Mouse (Mus musculus) fat pad, adult 2 months (tissue): ENCODE results near the gene B3gat3.

Source experiments
- DNase-seq: peaks from one replicate; pipeline ENCODE4 v3.0.0-alpha.2; 2011; ENCODE audit warnings: low read depth, low spot score; ENCODE audit errors: extremely low read depth

Gene B3gat3

DNA sequence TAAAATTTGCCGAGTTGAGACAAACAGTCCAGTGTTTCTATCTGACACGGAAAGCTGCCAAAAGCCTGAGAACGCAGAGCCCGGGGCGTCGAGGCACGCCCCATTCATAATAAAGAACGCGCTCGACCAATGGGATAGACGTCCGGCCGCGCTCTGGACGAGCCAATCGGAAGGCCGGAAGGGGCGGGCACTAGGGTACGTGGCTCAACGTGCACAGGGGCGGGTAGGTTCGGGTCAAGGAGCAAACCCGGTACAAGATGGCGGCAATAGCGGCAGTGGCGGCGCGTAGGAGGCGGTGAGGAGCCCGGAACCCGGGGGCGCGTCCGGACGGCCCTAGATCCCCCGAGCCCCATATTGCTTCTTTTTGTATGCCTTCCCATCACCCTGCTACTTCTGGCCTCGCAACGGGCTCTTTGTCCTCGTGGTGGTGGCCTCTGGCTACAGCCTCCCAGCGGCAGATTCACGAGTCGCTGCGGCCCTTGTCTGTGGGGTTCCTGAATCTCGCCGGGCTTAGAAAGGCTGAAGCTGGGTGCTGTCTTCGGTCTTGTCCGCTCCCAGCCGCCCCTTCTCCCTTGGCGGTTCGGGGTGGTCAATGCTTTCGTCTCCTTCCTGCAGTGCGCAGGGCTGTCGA lies 22.2 kb upstream of the B3gat3 start, which contains the start of gene Ganab:
TSS of gene Ganab (plus strand) at position 207 of the 631 bp plus-strand sequence.
- no peak for DNase-seq

DNA sequence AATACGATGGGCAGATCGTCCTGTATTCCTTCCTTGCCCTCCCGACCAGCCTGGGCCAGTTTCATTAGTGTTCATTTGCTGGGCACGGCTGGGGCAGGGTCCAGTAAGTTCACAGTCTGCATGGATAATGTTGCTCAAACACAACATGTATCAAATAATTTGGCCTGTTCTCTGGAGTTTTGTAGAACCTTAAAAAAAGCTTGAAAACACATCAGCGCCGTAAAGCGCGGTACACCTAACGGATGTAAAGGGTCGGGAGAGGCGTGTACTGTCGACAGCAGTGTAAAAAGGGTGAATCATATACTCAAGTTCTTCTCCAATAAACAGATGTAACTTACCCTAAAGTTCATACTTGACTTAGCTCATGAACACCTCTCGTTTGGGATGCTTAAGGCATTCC lies 21.6 kb upstream of the B3gat3 start:
- DNase-seq: no peak

- no peak for DNase-seq
Measured at GRCm38 (mm10) chr19:8899079-8899478, 21.1 kb upstream of the B3gat3 start.

DNA sequence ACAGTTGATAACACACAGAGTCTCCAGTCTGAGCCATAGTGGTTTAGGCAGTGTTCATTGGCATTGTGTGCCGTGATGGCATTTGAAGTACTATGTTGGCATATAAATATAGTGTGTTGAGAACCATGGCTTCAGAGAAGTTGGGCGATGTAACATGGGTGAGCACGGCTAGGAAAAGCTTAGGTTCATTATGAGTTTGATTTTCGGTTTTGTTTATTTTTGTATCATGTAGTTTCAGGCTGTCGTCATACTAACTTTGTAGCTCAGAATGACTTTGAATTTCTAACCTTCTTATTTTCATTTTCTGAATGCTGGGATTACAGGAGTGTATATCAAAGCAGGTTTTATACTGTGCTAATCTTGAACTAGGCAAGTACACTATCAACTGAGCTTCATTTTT lies 16.8 kb upstream of the B3gat3 start:
- DNase-seq: no peak

DNA sequence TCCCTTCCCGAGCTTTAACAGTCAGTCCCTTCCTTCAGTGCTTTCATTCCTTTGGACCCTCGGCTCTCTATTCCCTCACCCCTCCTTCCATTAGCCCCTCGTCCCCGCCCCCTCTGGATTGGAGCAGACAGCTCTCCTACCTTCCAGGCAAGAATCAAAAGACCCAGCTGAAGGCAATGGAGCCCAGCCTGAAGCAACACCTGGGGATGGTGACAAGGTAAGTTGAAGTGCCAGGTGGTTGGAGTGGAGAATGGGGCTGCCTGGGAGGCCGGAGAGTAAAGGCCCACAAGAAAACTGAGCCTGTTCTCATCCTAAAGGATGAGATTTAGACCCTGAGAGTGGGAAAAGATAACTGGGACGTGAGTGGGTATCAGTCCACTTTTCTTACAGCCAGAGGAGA lies 11.6 kb upstream of the B3gat3 start:
- no peak for DNase-seq

DNA sequence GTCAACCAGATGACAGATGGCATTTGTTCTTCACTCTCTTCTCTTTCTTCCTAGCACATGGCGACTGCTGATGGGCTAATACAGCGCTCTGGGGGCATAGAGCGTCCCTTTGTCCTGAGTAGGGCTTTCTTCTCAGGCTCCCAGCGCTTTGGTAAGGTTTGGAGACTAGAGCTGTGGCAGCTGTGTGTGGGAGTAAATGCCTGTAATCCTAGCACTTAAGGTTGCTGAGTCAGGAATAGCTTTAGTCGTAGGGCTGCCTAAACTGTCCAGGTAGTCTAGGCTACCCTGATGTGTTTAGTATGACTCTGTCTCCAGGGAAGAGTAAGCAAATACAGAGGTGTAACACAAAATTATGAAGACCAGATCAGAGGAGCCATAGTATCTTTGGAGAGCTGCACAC lies 8.4 kb upstream of the B3gat3 start:
- no peak for DNase-seq

DNA sequence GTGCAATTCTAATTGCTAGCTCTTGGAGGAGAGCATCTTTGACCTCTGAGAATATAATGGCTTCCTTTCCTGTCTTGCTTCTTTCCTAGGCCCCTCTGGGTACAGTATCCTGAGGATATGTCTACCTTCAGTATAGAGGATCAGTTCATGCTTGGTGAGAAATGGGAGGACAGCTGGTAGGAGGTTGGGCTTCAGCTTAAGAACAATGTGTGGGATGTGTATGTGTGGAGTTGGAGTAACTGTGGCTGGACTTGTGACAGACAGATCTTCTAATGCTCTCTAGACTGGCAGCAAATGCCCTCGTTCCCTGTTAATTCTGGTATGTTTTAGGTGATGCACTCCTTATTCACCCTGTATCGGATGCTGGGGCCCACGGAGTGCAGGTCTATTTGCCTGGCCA lies 6.0 kb upstream of the B3gat3 start:
- DNase-seq: no peak

- no peak for DNase-seq
Measured at GRCm38 (mm10) chr19:8919000-8919399, 1.2 kb upstream of the B3gat3 start.

DNA sequence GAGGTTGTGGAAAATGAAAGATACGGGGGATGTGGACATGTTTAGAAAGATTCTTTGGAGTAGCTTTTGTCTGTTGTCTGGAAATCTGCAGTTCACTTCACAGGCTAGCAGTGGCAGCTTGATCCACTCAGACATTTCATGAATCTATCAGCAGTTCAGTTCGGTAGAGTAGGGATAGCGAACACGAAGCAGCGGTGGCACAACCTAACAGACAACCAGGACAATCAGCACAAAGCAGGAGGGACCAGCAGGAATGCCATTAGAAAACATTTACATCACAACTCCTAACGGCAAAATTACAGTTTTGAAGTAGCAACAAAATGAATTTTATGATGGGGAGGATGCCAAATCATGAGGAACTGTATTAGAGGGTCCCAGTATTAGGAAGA lies 496 bp upstream of the B3gat3 start:
- DNase-seq: no peak

- no peak for DNase-seq
Measured at GRCm38 (mm10) chr19:8920836-8921291, 690 bp downstream of the B3gat3 start.

DNA sequence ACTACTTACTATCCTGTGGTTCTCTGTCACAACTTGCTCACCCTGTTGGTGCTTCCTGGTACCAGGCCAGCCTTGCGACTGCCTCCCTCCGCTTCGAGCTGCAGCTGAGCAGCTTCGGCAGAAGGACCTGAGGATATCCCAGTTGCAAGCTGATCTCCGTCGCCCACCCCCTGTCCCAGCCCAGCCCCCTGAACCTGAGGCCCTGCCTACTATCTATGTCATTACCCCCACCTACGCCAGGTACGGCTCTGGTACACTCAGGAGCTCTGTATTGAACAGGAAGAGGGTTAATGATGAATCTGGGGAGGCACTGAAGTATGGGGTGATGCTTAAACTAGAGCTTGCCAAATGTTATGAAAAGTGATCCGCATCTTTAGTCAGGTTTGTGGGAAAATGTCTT lies 1.6 kb downstream of the B3gat3 start:
- DNase-seq: no peak

DNA sequence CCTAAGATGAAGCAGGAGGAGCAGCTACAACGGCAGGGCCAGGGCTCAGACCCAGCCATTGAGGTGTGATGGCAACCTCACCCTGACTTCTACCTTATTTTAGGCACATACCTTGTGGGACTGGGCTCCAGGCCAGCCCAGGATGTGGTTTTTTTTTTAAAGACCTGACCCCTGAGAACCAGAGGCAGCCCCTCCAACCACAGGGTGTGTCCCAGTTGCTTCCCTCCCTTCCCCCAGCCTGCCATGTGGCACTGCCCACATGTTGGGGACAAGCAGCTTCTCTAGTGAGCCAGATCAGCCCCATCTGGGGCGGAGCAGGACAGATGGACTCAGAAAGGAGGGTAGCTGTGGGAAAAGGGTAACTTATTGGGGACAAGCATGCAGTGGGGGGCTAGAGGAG lies 6.6 kb downstream of the B3gat3 start:
- no peak for DNase-seq

GRCm38 (mm10) chr19:8927891-8928525 lies 7.8 kb downstream of the B3gat3 start:
- DNase-seq: no peak

GRCm38 (mm10) chr19:8928689-8929223 lies 8.6 kb downstream of the B3gat3 start:
- DNase-seq: no peak

DNA sequence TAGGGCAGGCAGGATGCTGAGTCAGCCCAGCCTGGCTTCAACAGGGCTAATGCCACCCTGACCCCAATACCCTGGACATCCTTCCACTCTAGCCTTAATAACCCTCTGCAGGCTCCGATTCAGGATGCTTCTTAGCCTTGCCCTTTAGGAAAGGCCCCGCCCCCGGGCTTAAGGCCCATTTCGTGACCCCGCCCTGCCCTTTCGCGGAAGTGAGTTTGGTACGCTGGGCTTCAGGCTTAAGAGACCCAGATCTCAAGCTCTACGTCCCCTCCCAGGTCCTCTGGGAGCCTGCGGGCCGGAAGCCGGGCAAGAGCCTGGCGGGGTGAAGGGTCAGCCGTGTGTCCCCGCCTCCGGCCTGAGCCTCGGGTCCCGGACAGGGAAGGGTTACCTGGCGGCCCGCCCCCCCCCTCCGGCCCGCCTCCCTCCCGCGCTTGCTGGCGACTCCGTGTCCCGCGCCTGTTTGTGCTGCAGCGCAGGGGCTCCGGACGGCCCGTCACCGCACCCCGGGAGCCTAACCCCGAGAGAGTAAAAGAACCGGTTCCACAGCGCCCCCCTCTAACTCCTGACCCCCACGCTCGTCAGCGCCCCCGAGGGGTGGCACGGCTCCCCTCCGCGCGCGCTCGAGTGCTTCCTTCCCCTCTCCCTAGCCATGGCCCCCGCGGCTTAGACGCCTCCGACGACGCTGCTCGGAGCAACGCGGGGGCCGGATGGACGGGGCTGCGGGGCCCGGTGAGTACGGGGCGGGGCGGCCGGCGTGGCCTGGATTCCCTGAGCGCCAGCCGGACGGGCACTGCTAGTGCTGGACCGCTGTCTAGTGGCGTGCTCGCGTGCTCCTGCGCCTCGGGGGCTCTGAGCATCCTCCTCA lies 9.3 kb downstream of the B3gat3 start, which contains the start of the genes Rom1 and Eml3:
TSS of gene Rom1 (minus strand) at position 133 of the 865 bp plus-strand sequence.
TSS of gene Eml3 (plus strand) at position 329 of the 865 bp plus-strand sequence.
- no peak for DNase-seq

DNA sequence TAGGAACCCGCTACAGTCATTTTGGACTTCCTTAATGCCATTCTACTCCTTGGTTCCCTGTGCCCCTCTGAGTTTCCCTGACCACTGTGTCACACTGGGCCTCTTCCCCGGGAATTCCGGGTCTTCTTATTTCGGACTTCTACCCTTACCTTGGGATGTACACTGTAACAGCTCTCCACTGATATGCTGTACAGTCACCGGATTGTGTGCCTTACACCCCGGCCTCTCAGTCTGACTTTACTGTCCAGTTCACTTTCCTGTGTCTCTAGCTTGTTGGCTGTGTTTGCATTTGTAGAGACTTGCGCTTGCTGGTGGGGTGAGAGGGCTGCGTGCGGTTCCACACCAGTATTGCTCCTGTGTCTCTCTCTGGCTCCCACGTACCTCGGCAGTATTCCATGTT lies 9.9 kb downstream of the B3gat3 start:
- DNase-seq: no peak

- no peak for DNase-seq
Measured at GRCm38 (mm10) chr19:8930771-8931170, 10.6 kb downstream of the B3gat3 start.

DNA sequence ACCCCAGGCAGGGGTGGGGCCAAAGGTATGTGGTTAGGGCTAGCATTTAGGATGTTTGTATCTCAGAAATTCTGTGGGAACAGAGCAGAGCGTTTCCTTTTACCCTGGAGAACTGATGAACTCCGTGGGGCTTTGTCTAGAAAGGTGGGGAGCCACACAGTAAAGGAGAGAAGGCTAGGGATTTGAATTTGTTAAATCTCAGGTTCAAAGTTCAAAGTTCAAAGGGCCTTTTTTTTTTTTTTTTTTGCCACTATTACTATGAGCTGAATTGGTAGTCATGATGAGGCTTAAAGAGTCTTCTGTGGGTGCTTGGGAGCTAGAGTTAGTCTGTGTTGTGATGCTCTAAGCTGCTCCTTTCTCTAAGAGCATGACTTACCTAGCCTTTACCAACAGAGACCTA lies 16.6 kb downstream of the B3gat3 start:
- DNase-seq: no peak

DNA sequence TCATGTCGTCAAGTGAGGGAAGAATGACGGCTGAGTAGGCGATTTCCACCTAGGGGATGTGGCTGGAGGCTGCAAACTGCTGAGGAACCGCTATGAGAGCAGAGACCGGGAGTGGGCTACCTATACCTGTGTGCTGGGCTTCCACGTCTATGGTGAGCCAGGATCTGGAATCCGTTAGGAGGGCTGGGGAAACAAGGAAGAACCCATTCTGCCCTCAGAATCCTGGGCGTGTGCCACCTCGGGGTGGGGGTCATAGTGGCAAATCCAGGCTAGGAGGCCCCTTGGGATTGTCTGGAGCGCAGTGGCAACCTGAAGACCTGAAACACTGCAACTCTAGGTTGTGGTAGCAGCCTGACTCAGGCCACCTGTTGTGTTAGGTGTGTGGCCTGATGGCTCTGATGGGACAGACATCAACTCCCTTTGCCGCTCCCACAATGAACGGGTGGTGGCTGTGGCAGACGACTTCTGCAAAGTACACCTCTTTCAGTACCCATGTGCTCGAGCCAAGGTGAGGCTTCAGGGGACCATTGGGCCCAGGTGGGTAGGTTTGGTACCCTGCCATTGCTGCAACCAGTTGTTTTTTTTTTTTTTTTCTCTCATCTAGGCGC lies 20.5 kb downstream of the B3gat3 start:
- DNase-seq: no peak

DNA sequence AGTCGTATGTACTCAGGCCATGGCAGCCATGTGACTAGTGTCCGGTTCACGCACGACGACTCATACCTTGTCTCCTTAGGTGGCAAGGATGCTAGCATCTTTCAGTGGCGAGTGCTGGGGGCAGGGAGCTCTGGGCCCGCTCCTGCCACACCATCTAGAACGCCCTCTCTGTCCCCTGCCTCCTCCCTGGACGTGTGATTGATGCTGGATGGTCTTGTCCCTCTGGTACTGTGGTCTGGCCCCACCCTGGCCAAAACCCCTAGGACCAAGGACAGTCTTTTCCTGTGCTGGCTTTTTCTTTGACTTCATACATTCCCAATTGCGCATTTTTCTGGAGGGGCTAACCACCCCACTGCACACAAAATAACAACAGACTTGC lies 21.0 kb downstream of the B3gat3 start:
- DNase-seq: no peak
